Mouse (Mus musculus) erythroblast, embryonic 14.5 days (primary cell): ENCODE results near the gene Bsn. TPM values are rescaled to one million over a fixed set of nuclear protein-coding genes. Genes with fewer than 3 reads are reported as not detected.

Experiments
- H3K27me3 ChIP-seq: 2 replicates; pipeline ENCODE4 v1.6.1; 2012; ENCODE audit warnings: inconsistent platforms; ENCODE audit not compliant: control insufficient read depth
- H3K36me3 ChIP-seq: 2 replicates; pipeline ENCODE4 v1.6.1; 2012; ENCODE audit warnings: mild to moderate bottlenecking, inconsistent platforms; ENCODE audit not compliant: control insufficient read depth
- H3K4me1 ChIP-seq: 2 replicates; pipeline ENCODE4 v1.6.1; 2012; ENCODE audit warnings: inconsistent platforms; ENCODE audit not compliant: control insufficient read depth
- H3K4me3 ChIP-seq: replicated peaks from 2 replicates; pipeline ENCODE3; 2012; ENCODE audit warnings: moderate library complexity, mild to moderate bottlenecking, inconsistent platforms
- H3K9me3 ChIP-seq: 2 replicates; pipeline ENCODE4 v1.6.1; 2012; ENCODE audit warnings: low read length, inconsistent platforms, mixed read lengths; ENCODE audit not compliant: control insufficient read depth
- GATA1 ChIP-seq: IDR thresholded peaks from 2 replicates; pipeline ENCODE4 v1.6.1; 2012; ENCODE audit warnings: low read length, inconsistent platforms, mixed read lengths
- TAL1 ChIP-seq: IDR thresholded peaks from 3 replicates; pipeline ENCODE4 v1.6.1; 2012; ENCODE audit warnings: low read length, inconsistent platforms, mixed read lengths
- polyA plus RNA-seq: library from polyadenylated mRNA; stranded (reverse); fragments of >175 nt; gene quantifications from 2 replicates; pipeline ENCODE4 v1.2.3, GENCODE M21; 2012

Bsn gene
- polyA plus RNA-seq, 1 experiment: 0.07 TPM

DNA sequence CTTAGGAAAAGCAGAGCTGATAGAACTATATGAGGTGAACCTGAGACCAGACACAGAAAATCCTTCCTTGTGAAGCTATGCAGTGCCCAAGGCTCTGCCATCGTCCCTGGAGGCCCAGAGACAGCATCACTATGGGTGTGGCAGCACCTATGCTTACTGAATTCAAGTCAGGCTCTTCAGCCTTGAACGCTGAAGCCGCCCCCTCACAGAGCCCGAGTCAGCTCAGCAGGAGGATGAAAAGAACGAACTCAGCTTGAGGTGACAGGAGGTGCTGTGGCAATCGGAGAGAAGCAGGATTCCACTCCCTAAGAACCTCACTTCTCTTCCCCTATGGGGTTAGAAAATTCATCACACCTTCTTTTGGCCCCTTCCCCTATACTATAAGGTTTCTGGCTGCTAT is 2.6 kb downstream of the Bsn start:
- H3K9me3 ChIP-seq: no peaks in the 10 kb centered on the region; the same call in 1 of the 2 replicates
- H3K36me3 ChIP-seq: no peaks in the 10 kb centered on the region
- peaks cover 69% of the 10 kb centered on the region for H3K27me3 ChIP-seq
- H3K4me1 ChIP-seq: peaks cover 7% of the 10 kb centered on the region
- no peak overlapping the region for H3K4me3 ChIP-seq
- TF ChIP-seq GATA1 (no peak), TAL1 (no peak)

DNA sequence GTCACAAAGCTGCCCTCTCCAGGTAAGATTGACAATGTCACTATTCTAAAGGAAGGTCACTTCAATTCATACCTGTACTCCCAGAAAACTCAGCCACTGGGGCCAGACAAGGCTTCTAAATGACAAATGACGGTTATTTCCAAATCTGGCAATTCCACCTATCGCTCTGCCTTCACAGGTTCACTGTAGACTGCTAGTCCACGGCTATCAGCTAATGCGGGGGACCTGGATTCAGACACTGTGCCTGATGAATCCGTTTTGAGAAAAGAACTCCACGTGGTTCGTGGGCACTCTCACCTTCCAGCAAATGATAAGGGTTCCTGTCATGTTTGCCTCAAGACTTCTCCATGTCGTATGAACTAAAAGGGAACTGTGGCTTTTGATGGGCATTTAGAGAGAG is 4.4 kb downstream of the Bsn start:
- Histone ChIP-seq H3K27me3 (peaks cover 53% of the 10 kb centered on the region), H3K4me1 (peaks cover 7% of the 10 kb centered on the region), H3K9me3 (no peaks in the 10 kb centered on the region; the same call in 1 of the 2 replicates), H3K36me3 (no peaks in the 10 kb centered on the region), H3K4me3 (no peak overlapping the region)
- TF ChIP-seq GATA1 (no peak), TAL1 (no peak)

DNA sequence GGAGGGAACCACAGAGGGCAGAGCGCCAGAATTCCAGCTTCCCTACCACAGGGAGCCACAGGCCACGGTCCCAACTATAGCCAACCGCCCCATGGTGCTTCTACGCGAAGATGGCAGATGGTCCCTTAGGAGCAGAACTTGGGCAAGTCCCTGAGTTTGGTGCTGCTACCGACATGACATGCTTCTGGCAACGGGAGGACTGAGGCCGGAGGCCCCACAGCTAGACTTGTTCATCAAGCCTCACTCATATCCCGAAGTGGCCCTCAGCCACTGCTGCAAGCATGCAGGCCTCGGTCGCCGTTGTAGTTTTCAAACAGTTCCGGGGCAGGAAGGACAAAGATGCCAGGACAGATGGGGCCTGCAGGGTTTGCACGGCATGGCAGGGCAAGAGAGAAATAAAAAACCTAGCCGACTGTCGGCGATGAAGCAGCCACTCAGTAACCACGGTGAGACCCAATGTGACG is 6.6 kb downstream of the Bsn start:
- TF ChIP-seq TAL1: no peak
- no peak for TF ChIP-seq GATA1
- H3K4me1 ChIP-seq: peaks cover 4% of the 10 kb centered on the region; the same call in 1 of the 2 replicates
- H3K36me3 ChIP-seq: no peaks in the 10 kb centered on the region
- H3K4me3 ChIP-seq: no peak overlapping the region
- H3K9me3 ChIP-seq: no peaks in the 10 kb centered on the region
- peaks cover 35% of the 10 kb centered on the region for H3K27me3 ChIP-seq

DNA sequence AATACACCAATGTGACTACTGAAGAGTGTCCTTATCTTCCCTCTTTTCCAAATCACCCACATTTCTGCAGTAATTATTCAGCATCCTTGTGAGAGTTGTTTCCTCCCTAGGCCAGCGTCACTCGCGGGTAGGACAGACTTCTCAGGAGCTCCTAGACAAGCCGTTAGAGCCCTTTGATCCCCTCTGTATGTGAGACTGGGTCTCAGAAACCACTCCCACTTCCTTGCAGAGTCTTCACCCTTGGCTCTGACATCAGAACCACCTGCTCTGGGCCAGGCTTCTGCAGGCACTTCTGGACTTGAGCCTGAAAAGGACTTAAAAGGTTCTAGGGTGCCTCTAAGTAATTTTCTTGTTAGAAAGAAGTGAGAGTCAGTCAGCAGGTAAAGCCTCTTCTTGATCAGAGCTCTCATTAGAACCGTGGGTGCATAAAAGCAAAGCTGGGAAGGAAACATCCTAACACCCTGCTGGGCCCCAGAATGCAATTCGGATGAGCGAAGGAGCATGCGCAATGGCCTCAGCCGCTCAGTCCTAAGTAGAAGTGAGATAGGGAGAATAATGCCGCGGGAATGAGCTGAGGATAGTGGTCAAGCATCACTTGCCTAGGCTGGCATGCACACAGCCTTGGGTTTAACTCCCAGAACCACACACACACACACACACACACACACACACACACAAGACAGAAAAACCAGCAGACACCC is 7.2 kb downstream of the Bsn start:
- Histone ChIP-seq H3K27me3 (peaks cover 29% of the 10 kb centered on the region), H3K36me3 (no peaks in the 10 kb centered on the region), H3K4me1 (peaks cover 4% of the 10 kb centered on the region; the same call in 1 of the 2 replicates), H3K4me3 (no peak overlapping the region), H3K9me3 (no peaks in the 10 kb centered on the region)
- TF ChIP-seq GATA1 (no peak), TAL1 (no peak)

DNA sequence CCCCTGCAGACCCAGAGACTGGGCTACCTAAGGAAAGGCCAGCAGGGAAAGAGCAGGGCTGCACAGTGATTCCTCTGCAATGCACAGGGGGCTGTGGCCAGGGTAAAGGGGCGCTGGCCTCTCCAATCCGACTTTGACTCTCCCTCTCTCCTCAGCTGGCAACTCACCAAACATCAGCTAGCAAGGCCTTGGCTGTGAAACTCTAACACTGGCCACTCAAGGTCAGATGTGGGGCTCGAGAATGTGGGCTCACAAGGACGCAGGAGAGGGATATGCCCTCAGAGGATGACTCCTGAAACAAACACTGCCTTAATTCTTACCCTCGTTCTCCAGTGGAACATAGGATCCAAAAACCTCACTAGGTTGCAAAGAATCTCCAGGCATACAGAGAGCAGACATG is 11.8 kb downstream of the Bsn start:
- Histone ChIP-seq H3K9me3 (no peaks in the 10 kb centered on the region), H3K4me3 (no peak overlapping the region), H3K36me3 (no peaks in the 10 kb centered on the region), H3K27me3 (peaks cover 6% of the 10 kb centered on the region), H3K4me1 (peaks cover 4% of the 10 kb centered on the region; the same call in 1 of the 2 replicates)
- TF ChIP-seq TAL1: no peak
- no peak for TF ChIP-seq GATA1

DNA sequence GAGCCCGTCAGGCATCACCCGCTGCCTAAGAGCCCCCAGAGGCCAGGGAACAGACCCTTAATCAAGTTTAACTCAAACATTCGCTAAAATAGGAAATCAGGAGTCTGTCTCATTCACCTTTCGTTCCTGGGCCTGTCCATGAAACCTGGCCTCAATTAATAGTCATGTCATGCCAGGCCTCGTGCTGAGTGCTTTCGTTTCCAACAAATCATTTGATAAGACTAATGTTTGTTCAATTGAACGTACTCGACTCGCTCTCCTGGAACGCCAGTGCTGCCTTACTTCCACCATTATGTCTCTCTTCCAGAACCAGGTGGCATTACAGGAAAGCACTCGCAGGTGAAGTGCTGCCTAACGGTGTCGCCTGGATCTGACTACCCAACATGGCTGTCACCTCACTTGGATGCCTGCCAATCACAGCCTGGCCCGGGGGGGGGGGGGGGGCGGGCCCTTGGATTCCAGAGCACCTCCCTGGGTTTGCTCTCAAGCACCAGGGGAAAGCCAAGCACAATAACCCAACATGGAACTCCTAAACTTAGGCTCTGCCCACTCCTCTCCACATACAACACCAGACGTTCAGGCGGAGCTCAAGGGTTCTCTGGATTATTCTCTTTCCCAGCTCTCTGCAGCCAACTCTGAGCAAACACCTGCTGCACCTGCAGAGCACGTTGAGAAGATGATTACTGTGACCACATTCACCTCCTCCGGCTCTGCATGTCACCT is 14.9 kb downstream of the Bsn start:
- Histone ChIP-seq H3K36me3 (no peaks in the 10 kb centered on the region), H3K9me3 (no peaks in the 10 kb centered on the region), H3K27me3 (peaks cover 3% of the 10 kb centered on the region), H3K4me1 (peaks cover 4% of the 10 kb centered on the region; the same call in 1 of the 2 replicates), H3K4me3 (no peak overlapping the region)
- TF ChIP-seq GATA1: no peak
- no peak for TF ChIP-seq TAL1

DNA sequence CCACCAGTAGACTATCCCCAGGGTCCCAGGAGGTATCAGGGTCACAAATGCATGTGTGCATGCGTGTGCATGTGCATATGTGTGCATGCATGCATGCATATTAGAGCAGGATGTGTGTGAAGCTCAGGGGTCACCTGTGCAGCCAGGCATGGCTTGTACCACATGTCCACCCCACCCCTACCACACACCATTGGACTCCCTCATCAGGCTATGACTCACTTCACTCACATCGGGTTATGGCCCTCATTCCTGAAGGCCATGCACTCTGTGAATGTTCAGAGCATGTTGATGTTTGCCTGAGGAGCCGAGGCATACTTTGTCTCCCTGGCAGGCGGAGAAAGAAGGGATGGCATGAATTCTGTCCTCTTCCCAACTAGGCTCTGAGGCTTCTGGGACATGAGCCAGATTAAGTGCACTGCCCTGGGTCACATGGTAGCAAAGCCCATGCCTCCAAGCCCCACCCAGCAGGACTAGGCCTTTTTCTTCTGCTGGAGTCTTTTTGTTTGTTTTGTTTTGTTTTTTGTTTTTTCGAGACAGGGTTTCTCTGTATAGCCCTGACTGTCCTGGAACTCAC is 17.3 kb downstream of the Bsn start:
- Histone ChIP-seq H3K4me3 (no peak overlapping the region), H3K4me1 (no peaks in the 10 kb centered on the region), H3K9me3 (no peaks in the 10 kb centered on the region), H3K27me3 (no peaks in the 10 kb centered on the region; the same call in 1 of the 2 replicates), H3K36me3 (no peaks in the 10 kb centered on the region)
- TF ChIP-seq GATA1: no peak
- TF ChIP-seq TAL1: no peak

DNA sequence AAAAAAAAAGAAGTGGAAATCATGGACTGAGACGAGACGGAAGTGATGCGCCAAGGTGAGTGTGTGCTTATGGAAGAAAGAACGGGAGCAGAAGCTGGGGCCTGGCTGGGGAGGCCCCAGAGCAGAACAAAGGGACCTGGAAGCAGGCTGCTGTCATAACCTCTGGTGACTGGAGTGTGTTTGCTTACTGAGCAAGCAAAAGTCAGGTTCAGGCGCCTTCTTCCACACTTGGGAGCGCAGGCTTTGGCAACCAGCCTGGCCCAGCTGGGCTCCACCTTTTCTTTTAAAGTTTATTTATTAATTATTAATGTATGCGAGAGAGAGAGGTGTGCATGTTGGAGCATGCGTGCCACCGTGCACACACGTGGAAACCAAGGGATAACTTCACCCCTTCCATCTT is 20.4 kb downstream of the Bsn start:
- Histone ChIP-seq H3K9me3 (no peaks in the 10 kb centered on the region), H3K4me1 (no peaks in the 10 kb centered on the region; the same call in 1 of the 2 replicates), H3K4me3 (no peak overlapping the region), H3K36me3 (no peaks in the 10 kb centered on the region), H3K27me3 (no peaks in the 10 kb centered on the region; the same call in 1 of the 2 replicates)
- TF ChIP-seq GATA1: no peak
- TF ChIP-seq TAL1: no peak

DNA sequence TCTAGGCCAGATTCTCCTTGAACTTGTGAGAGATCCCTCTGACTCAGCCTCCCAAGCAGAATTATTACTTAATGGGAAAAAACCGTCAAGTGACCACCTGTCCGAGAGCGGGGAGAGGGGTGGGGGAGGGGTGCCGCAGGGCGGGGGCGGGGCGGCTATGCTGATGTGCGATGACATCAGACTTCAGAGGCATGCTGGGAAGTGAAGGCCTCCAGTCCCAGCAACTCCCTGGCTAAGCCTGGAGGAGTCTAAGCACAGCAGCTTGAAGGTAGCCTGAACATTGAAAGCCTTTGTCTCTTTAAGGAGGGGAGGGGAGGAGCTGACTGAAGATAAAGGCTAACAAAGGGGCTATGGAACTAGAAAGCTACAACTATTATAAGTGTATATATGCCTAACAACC is 25.0 kb downstream of the Bsn start:
- Histone ChIP-seq H3K27me3 (peaks cover under 1% of the 10 kb centered on the region), H3K9me3 (no peaks in the 10 kb centered on the region), H3K4me3 (no peak overlapping the region), H3K36me3 (no peaks in the 10 kb centered on the region), H3K4me1 (no peaks in the 10 kb centered on the region; the same call in none of the 2 replicates)
- TF ChIP-seq TAL1 (no peak), GATA1 (no peak)
